Mouse (Mus musculus) pancreas, adult 10 weeks (tissue): ENCODE results near the gene Prtn3. TPM values are rescaled to one million over a fixed set of nuclear protein-coding genes. Genes with fewer than 3 reads are reported as not detected.

Experiments
- polyA plus RNA-seq: library from polyadenylated mRNA; stranded (reverse); fragments of 350-450 nt; fragmentation: Illumina TruSeq; extraction: RNeasy Lipid Tissue Mini Kit (QIAGEN cat#74804); gene quantifications from one replicate; pipeline ENCODE4 v1.2.3, GENCODE M21; 2015; ENCODE audit warnings: low read depth, low replicate concordance; ENCODE audit not compliant: insufficient read depth

Gene Prtn3
- polyA plus RNA-seq, result 1.1 TPM

DNA sequence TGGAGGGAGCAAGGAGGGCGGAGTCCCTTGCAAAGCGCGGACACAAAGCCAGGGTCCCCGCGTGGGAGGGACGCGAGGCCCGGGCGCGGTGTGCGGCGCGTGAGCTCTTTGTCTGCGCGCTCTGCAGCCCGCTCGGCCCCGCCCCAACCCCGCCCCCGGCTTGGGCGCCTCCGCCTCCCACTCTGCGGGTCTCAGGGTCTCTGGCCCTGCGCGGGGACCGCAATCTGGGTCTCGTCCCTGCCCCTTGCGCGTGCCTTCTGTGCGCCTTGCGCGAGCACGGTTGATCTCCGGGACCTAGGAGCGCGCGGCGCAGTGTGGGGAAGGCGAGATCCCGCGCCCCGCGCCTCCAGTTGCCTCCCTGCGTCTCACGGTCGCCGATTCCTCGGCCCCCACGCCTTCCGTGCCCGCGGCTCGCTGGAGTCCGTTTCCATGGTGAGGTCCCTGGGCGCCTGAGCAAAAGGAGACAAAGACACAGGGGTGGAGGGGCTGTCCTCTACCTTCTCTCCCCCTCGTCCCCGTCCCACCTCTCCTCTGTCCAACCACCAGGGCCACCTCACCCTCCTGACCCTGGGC lies at the start of gene Prtn3, which contains the start of gene Plppr3:
Gene Prtn3 (plus strand): TSS at position 187 of the 573 bp plus-strand sequence.
Gene Plppr3 (minus strand): TSS at position 345 of the 573 bp plus-strand sequence.

DNA sequence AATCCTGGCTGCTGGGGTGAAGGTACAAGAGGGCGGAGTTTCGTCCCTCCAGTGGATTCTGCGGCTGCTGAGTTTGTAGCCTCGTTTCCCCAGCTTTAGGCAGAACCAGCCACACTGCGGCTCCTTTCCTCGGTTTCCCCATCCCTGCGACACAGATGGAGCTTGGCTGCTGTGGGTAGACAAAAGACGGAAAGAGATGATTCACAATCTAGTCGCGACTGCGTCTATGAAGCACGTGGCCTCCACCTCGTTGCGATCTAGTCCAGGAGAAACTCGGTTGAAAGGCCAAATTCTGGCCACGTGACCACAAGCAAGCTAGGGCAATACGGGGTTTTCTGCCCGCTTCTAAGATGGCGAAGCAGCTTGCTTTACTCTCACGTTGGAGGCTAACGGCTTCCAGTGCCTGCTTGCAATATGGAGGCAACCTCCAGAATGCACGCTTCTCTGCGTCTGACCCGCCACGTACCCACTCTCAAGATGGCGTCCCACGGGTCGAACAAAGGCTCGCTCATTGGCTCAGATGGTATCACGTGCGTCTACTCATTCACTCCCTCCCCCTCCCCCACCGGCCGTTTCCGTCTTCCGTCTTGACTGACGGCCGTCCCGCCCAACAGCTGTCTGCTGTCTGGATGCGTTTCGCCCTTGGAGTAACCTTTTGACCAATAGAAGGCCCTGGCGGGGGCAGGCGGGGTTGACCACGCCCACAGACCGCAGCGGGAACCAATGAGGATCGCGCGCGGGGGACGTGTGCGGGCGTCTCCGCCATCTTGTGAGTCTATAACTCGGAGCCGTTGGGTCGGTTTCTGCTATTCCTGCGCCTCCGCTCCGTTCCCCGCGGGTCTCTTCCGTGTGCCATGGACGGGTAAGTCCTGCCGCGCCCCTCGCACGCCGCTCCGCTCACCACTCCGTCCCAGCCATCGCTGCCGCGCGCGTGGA lies 20.1 kb upstream of the Prtn3 start, which contains the start of gene Ptbp1:
Gene Ptbp1 (plus strand): TSS at position 568 of the 936 bp plus-strand sequence.

DNA sequence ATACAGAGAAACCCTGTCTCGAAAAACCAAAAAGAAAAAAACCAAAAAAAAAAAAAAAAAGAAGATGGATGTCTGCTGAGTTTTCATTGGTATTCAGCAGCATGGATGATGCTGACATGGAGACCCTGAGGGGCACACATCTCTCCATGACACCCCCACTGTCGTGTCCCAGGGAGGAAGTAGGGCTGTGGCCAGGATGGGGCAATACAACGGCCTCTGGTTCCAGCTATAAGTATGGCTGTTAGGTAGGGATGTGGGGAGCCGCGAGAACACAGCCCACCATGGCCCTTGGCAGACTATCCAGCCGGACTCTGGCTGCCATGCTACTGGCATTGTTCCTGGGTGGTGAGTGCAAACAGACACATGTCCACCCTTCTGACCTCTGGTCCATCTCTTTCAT lies 11.8 kb downstream of the Prtn3 start, which contains the start of gene Elane:
Gene Elane (plus strand): TSS at position 194 of the 400 bp plus-strand sequence.

DNA sequence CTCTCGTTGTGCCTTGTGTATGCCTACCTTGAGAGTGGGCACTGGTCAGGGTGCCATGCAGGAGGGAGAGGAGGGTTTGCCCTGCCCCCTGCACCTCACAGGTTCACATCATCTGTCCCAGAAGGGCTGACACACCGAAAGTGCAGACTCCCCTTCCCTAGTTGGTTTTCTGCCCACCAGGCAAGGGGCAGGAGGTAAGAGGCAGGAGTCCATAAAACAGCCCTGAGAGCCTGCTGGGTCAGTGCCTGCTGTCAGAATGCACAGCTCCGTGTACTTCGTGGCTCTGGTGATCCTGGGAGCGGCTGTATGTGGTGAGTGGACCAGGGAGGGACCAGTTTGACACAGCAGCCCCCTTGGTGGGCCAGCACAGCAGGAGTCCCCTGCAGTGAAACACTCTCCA lies 16.4 kb downstream of the Prtn3 start, which contains the start of gene Cfd:
Gene Cfd (plus strand): TSS at position 184 of the 400 bp plus-strand sequence.

DNA sequence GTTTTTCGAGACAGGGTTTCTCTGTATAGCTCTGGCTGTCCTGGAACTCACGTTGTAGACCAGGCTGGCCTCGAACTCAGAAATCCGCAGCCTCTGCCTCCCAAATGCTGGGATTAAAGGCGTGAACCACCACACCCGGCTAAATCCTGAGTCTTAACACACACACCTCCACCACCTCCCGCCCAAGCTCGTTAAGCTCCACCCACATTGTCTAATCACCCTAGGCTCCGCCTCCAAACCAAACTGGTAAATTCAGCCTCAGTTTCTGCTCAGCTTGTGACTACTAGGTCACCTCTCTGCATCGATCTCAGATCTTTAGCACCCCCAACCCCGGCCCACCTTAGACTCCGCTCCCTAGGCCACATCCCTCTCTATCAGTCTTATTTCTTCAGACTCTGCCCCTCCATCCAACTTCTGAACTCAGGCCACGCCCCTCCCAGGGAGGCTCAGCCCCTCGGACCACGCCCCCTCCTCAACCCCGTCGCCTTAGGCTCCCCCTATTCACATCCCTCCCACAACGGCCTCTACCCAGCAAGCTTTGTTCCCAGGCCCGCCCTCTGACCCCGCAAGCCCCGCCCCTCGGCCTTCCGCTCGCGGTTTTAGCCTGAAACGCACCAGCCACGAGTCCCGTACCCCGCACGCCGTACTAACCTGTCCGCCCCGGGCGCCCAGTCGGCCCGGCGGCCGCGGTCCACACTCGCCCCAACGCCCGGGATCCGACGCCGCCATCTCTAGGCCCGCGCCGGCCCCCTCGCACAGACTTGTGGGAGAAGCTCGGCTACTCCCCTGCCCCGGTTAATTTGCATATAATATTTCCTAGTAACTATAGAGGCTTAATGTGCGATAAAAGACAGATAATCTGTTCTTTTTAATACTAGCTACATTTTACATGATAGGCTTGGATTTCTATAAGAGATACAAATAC lies 34.2 kb downstream of the Prtn3 start, which contains the start of gene Med16:
Gene Med16 (minus strand): TSS at position 757 of the 925 bp plus-strand sequence.

DNA sequence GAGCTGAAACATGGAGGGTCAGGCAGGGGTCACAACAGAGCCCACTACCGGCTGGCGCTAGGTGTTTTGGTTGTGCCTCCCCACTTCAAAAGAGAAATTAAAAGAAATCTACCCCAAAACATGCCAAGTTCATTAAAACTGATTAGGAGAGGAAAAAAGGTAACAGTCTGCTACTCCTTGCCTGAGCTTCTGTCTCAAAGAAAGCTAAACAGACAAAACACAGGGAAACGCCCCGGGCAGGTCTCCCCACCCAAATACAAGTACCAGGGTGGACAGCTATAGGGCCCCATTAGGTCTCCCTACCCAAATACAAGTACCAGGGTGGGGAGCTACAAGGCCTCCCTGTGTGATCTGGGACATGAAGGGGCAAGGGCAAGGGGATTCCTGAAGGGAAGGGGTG lies 36.3 kb downstream of the Prtn3 start, which contains the start of gene Gm26602:
Gene Gm26602 (plus strand): TSS at position 301 of the 400 bp plus-strand sequence.

DNA sequence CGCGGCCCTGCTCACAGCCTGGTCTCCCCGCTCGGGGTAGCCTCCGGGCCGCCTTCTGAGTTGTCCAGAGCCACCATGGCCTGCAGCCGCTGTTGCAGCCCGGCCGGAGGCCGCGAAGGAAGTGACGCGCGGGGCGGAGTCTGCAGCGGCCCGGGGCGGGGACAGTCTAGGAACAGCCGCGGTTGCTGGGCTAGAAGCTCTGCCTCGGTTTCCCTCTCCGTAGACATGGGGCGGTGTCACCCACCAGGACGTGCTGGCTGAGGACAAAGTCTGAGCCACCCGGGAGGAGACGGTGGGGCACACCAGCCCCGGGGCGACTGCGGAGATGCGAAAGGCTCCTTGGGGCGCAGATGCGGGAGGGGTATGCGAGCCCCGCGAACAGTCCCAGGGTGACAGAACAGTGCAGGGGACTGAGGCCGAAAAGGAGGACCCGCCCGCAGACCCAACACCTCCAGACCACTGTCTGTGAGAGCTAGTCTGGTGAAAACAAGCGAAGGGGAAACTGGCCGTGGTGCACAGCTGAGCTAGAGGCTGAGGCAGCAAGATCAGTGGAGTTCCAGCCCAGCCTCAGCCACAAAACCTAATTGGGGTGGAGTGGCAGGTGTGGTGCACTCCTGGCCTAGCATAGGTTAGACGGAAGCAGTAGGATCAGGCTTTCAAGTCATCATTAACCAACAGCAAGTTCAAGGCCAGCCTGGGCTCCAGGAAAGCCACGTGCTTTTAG lies 42.7 kb downstream of the Prtn3 start, which contains the start of gene Kiss1r:
Gene Kiss1r (plus strand): TSS at position 164 of the 724 bp plus-strand sequence.

DNA sequence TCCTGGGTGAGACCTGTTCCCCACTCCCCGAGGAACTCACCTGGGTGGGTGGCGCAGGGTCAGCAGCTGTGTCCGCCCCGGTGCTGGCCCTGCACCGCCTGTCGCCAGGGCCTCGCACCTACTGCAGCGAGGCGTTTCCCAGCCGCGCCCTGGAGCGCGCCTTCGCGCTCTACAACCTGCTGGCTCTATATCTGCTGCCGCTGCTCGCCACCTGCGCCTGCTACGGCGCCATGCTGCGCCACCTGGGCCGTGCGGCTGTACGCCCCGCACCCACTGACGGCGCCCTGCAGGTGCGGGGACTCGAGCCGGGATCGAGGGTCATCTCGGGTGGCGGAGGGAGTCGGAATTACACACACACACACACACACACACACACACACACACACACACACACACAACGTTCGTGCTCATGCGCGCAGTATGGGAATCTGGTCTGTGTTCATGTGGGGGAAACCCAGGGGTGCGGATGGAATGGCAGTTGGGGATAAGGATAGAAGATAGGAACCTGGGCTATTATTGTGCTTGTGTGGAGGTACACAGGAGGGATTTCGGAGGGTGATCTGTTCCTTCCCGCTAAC lies 46.8 kb downstream of the Prtn3 start, which contains the start of gene R3hdm4:
Gene R3hdm4 (minus strand): TSS at position 251 of the 578 bp plus-strand sequence.

DNA sequence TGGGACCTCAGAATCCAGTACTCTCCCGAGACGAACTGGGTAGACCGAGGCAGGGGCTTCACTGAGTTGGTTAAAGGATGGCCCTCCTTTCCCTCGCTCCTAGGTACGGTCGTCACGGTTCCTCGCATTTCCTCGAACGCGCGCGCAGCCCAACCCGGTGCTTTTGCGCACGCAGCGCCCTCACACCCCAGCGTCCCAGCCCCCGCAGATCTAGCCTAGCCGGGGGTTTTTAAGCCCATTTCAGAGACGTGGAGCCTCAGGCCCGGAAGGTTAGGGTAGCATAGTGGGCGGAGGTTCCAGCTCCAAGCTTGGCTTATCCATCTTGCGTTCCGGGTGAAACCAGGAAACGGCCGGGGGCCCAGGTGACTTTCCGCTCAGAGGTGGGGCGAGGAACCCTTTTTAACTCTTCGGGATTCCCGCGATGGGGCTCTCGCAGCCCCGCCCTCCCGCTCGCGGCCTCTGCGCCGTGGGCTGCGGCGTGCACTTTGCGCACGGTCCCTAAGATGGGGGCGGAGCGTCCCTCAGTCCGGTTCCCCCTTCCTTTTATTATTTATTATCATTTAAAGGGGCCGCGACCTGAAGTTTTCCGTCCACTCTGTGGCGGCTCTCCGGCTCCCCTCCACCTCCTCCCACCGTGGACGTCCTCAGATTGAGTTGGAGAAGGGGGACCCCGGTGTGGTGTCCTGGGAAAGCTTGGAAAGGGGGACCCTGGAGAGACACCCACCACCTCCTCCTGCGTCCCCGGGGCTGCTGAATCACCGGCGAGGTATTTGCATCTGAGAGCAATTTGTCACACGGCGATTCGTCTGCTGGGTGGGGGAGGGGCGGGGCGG lies 52.4 kb downstream of the Prtn3 start, which contains the start of gene Arid3a:
Gene Arid3a (plus strand): TSS at position 553 of the 833 bp plus-strand sequence.

Other genes starting within 250 kb of the Prtn3 start
- 3.3 TPM for gene Shc2, start 236.6 kb upstream of the Prtn3 start, polyA plus RNA-seq
- gene Odf3l2, start 228.7 kb upstream of the Prtn3 start, polyA plus RNA-seq, result not detected
- gene Madcam1, start 209.9 kb upstream of the Prtn3 start, polyA plus RNA-seq, result not detected
- gene Tpgs1, start 205.1 kb upstream of the Prtn3 start, polyA plus RNA-seq, result 4.6 TPM
- 47.7 TPM for gene Cdc34, start 192.3 kb upstream of the Prtn3 start, polyA plus RNA-seq
- 0.74 TPM for gene Gzmm, start 185.5 kb upstream of the Prtn3 start, polyA plus RNA-seq
- gene Bsg, start 170.0 kb upstream of the Prtn3 start, polyA plus RNA-seq, result 168 TPM
- gene Hcn2, start 157.8 kb upstream of the Prtn3 start, polyA plus RNA-seq, result 0.83 TPM
- 29.7 TPM for gene Polrmt, start 127.9 kb upstream of the Prtn3 start, polyA plus RNA-seq
- not detected for gene Fgf22, start 119.4 kb upstream of the Prtn3 start, polyA plus RNA-seq
- gene Rnf126, start 107.5 kb upstream of the Prtn3 start, polyA plus RNA-seq, result 22.3 TPM
- 7.2 TPM for gene Fstl3, start 97.2 kb upstream of the Prtn3 start, polyA plus RNA-seq
- gene Prss57, start 83.5 kb upstream of the Prtn3 start, polyA plus RNA-seq, result not detected
- gene Palm, start 80.9 kb upstream of the Prtn3 start, polyA plus RNA-seq, result 13.2 TPM
- 1.3 TPM for gene Misp, start 53.5 kb upstream of the Prtn3 start, polyA plus RNA-seq
- 39.5 TPM for gene Ptbp1, start 20.0 kb upstream of the Prtn3 start, polyA plus RNA-seq
- 2.6 TPM for gene Plppr3, start 158 bp downstream of the Prtn3 start, polyA plus RNA-seq
- not detected for gene Elane, start 11.8 kb downstream of the Prtn3 start, polyA plus RNA-seq
- 168 TPM for gene Cfd, start 16.4 kb downstream of the Prtn3 start, polyA plus RNA-seq
- gene Med16, start 34.4 kb downstream of the Prtn3 start, polyA plus RNA-seq, result 4.0 TPM
- gene Gm26602, start 36.4 kb downstream of the Prtn3 start, polyA plus RNA-seq, result not detected
- not detected for gene Kiss1r, start 42.5 kb downstream of the Prtn3 start, polyA plus RNA-seq
- gene R3hdm4, start 46.7 kb downstream of the Prtn3 start, polyA plus RNA-seq, result 19.0 TPM
- gene Arid3a, start 52.6 kb downstream of the Prtn3 start, polyA plus RNA-seq, result 1.0 TPM
- 6.9 TPM for gene Wdr18, start 85.7 kb downstream of the Prtn3 start, polyA plus RNA-seq
- gene Grin3b, start 96.2 kb downstream of the Prtn3 start, polyA plus RNA-seq, result not detected
- gene Tmem259, start 109.9 kb downstream of the Prtn3 start, polyA plus RNA-seq, result 36.8 TPM
- 13.6 TPM for gene Cnn2, start 114.1 kb downstream of the Prtn3 start, polyA plus RNA-seq
- gene Abca7, start 122.0 kb downstream of the Prtn3 start, polyA plus RNA-seq, result 6.0 TPM
- 4.5 TPM for gene Arhgap45, start 142.2 kb downstream of the Prtn3 start, polyA plus RNA-seq
- 33.6 TPM for gene Polr2e, start 165.3 kb downstream of the Prtn3 start, polyA plus RNA-seq
- 266 TPM for gene Gpx4, start 172.7 kb downstream of the Prtn3 start, polyA plus RNA-seq
- 6.5 TPM for gene Sbno2, start 231.1 kb downstream of the Prtn3 start, polyA plus RNA-seq
- gene Stk11, start 241.3 kb downstream of the Prtn3 start, polyA plus RNA-seq, result 77.4 TPM